Mouse (Mus musculus): ENCODE measurements at regions not wholly inside any gene's neighbourhood (a gene's known extent, or its start where the extent isn't known, plus 50 kb on each side); places are given as distances from the start of the nearest gene placed in this dataset.

DNA sequence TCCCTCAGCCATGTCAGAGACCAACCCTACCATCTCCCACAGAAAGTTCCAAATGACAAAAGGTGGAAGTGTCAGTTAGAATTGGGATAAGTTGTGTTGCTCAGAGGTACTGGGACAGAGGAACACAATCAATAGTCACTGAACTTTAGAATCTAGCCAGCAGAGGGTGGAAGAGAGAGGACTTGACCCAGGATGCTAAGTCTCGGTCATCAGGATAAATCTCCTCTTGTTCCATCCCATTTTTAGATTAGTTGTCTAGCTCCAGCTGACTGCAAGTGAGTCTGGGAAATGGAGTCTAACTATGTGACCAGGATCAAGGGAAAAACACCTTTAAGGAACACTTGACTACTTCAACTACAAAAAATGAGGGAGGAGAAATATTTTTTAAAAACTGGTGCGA lies 91.5 kb downstream of the Fam84b start:
- DNase-seq (ENCODE audit: low spot score), result peak; percentile 3

DNA sequence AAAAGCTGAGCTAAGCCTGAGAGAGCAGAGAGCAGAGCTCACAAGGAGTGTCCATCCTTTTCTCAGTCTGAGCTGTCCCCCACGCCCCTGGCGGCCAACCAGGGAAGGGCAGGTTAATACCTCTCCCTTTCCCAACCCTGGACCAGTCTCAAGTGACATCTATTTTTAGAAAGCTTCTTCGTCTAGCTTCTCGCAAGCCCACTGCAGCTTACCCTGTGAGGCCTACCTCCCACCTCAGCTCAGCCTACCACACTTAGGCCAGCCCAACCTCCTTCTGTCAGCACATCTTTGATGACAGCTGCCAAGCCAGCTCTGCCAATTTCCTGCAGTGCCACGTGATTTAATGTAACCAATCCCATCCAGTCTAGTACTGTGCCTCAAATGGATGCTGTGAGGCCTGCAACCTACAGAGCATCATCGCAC lies 93.6 kb downstream of the Fam84b start:
- DNase-seq (ENCODE audit: low spot score), result peak; percentile 8

GRCm38 (mm10) chr15:60754246-60754645 lies 99.3 kb downstream of the Fam84b start:
- no peak for DNase-seq (ENCODE audit: low spot score)

GRCm38 (mm10) chr15:60739598-60739997 lies 114.0 kb downstream of the Fam84b start:
- DNase-seq (ENCODE audit: low spot score), result no peak

GRCm38 (mm10) chr15:60738258-60738657 lies 115.3 kb downstream of the Fam84b start:
- DNase-seq (ENCODE audit: low spot score), result no peak

- DNase-seq (ENCODE audit: low spot score), result no peak
These were observed 121.2 kb downstream of the Fam84b start for GRCm38 (mm10) chr15:60732416-60732815.

DNA sequence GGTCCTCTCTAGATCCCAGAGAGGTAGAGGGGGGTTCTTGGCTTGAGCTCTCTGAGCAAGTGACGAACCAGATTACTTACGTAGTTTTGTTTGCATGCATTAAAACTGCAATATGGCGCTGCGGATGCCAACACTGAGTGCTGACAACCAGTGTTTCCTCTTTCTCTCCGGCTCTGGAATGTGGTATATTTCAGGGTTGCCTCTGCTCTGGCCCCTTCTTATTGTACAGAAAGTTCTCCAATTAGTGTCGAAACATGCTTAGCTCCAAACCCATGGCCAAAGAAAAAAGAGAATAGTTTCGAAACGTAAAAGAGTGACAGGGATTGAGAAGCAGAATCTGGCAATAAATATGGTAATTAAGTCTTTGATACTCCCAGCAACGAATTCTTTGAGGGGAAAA lies 124.8 kb downstream of the Fam84b start:
- DNase-seq (ENCODE audit: low spot score), result no peak

DNA sequence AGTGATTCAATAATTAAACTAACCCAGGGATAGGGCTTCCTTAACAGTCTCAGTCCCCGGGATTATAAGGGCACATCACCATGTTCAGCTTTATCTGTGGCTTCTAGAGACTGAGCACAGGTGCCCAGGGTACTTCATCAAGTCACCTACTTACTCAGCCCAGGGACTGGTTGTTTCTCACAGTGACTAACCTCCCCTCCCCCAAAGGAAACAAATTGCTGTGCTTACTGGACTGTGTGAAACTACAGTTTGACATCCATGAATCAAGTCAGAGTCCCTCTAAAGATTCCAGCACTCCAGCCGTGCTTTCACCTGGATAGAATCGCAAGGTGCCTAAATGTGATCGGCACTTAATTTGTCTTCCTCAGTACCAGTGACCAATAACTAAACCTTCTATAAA lies 125.2 kb downstream of the Fam84b start:
- no peak for DNase-seq (ENCODE audit: low spot score)

DNA sequence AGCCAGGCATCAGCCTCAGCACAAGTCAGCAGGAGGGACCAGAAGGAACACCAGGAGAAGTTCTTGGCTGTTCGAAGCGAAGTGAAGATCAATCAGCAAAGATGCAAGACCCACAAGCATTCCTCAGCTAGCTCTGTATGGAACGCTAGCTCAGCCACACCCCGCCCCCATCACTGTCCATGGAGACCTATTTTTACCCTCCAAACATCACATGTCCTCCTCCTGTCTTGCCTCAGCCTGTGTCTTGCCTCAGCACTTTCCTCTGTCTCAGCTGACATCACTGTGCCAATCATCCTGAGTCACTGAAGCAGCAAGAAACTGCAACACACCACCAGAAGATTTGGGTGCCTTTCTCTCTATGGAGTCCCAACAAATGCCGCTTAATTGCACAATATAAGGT lies 134.2 kb downstream of the Fam84b start:
- DNase-seq (ENCODE audit: low spot score), result no peak

DNA sequence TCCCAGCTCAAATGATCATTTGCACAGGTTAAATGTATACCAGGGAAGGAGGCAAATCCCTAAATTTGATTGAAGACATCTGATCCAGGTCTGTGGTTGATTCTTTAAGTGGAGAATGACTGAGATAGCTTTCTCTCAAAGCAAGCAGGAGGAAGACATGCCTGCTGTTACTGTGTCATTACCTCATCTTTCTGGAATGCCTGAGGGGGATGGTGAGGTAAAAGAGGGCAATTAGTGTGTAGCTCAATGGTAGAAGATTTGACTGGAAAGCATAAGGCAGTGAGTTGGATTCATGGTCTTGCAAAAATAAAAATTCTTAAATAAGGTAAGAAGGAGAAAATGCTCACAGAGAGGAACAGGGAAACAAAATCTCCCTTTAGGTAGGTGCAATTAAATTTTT lies 144.9 kb downstream of the Fam84b start:
- no peak for DNase-seq (ENCODE audit: low spot score)

DNA sequence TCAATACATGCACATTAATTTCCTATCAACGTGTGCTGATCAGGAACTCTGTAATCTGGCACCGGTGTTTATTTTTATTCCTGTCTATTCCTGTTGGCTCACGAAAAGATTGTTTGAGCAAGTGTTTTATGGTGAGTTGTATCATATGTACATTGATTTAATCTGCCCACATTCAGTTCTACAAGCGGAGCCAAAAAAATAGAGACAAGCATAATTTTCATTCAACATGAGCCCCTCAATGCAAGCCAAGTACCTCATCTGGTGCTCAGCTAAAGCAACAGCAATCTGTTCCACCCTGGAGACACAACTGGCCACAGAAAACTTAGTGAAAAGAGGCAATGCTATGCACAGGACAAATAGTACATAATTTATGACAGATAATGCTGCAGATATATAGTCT lies 147.6 kb downstream of the Fam84b start:
- DNase-seq (ENCODE audit: low spot score), result no peak

DNA sequence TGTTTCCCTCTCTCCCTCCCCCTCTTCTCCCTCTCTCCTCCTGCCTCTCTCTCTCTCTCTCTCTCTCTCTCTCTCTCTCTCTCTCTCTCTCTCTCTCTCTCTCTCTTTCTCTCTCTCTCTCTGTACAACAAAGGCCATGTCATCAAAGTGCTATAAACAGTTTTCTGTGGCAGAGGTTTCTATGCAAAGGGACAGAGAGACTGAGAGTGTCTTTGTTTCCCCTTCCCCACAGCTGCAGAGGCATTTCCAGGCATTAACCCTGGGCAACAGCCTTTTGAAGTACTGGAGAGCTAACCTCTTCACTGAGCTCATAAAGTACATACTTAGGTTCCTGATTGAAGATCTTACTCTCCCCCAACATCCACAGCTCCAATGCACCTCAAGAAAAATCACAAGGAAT lies 152.3 kb downstream of the Fam84b start:
- no peak for DNase-seq (ENCODE audit: low spot score)

DNA sequence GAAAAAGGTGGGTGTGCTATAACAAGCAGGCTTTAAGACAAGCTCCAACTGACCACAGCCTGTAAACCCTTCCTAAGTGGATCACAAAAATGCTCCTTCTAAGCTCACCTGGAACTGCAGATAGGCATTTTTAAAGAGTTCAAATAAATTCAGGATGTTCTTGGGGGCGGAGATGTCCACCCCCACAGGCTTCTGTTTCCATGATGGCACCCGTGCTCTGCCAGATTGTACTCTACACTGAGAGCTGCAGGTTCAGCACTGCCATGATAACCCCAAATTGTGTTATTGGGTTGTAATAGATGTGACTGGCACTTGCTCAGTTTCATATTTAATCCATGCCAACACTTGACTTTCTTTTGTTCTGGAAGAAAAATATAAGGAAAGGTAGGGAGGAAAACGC lies 158.8 kb downstream of the Fam84b start:
- no peak for DNase-seq (ENCODE audit: low spot score)

GRCm38 (mm10) chr15:60693751-60694500 lies 159.7 kb downstream of the Fam84b start:
- DNase-seq (ENCODE audit: low spot score), result peak; percentile 6

DNA sequence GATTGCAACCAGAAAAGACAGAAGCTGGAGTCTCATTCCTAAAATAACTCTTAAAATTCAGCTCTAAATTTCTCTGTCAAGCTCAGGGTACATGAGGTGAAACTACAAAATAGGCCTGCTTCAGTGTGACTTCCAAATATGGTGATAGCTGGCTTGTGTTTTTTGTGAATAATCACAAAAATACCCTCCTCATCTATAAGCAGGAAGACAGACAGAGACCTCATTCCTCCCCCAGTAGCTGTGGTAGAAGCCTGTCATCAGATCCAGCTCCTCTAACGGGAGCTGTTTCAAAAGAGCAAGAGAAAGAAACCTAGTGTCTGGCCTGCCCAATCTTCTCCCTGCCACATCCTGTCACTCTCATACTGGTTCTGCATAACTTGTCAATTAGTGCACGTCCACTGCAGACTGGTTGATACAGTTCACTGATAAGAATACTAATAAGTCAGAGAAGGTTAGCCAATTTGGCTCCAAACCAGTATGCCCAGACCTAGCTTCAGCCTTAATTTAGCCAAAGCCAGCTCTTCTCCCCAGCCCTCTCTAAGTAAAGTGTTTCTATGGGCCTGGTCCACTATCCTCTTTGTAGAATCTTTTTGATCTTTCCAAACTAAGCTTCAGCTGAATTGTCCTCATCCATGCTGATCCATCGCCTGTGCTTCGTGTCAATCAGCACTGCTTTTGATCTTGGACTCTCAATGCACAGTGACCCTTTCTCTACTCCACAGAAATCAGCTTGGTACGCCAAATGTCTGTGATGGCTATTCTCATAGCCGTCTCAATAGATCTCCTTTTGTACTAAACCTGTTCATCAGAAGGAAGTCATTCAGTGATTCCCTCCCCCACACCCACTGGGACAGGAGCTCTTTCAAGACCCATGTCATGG lies 160.6 kb downstream of the Fam84b start:
- no peak for DNase-seq (ENCODE audit: low spot score)

- no peak for DNase-seq (ENCODE audit: low spot score)
These were observed 161.4 kb downstream of the Fam84b start for GRCm38 (mm10) chr15:60692149-60692548.

GRCm38 (mm10) chr15:60677397-60677796 lies 176.2 kb downstream of the Fam84b start:
- no peak for DNase-seq (ENCODE audit: low spot score)

DNA sequence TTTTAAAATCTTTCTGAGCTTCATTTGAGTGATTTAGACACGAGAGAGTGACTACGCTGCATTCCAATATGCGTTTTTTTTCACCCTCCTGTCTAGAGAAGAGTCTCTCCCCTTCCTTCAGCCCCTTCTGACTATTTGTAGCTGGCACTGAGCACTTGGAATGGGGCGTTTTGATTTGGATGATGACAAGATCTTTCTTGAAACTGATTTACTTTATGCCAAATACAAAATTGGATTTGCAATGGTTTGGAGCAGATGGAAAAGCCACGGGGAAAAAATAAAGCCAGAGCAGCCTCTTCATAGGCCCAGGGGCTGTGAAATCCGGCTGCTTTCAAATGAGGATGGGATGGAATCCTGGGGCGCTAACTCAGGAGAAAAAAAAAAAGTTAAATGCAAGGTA lies 196.0 kb downstream of the Fam84b start:
- no peak for DNase-seq (ENCODE audit: low spot score)

DNA sequence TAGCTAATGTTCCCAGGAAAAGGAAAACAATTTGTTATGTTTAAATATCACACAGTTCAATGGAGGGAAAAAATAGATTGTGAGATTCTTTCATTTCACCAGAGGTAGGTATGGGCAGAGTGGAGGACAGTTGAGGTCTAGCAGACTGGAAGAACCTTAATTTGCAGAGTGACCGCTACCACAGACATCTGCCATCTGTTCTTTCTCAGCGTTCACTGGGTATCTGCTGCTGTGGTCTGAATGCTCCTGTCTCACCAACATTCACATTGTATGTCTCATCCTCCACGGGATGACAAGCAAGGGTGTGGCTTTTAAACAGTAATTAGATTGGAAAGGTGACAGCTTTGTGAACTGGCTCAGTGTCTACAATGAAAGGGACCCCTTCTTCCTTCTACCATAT lies 198.5 kb downstream of the Fam84b start:
- no peak for DNase-seq (ENCODE audit: low spot score)

GRCm38 (mm10) chr15:60649252-60649651 lies 204.3 kb downstream of the Fam84b start:
- DNase-seq (ENCODE audit: low spot score), result no peak

- no peak for DNase-seq (ENCODE audit: low spot score)
These were observed 211.8 kb downstream of the Fam84b start for GRCm38 (mm10) chr15:60641770-60642169.

DNA sequence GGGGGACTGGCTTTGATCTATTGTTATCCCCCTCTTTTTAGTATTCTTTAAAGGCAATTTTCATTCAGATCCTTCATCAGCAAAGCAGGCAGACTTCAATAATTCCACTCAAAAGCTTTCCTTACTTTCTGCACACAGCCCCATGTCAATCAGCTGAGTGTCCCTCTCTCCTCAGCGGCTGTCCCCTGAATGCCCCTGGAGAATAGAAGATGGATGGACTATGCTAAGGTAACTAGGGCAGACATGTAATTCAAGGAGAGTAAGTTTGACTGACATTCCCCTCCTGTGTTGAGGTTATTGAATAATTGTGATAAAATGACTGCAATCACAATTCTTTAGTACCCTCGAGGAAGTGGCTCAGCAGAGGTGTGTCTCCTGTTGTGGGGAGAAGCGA lies 220.1 kb downstream of the Fam84b start:
- no peak for DNase-seq (ENCODE audit: low spot score)

- DNase-seq (ENCODE audit: low spot score), result no peak
These were observed 220.7 kb downstream of the Fam84b start for GRCm38 (mm10) chr15:60632789-60633456.
